Mouse (Mus musculus): ENCODE measurements around the gene Bex6. TPM values are rescaled to one million over a fixed set of nuclear protein-coding genes. Genes with fewer than 3 reads are reported as not detected.

Bex6 gene
- total RNA-seq, 1 experiment from 2014 or later: 95.7 TPM

Other genes with a start within 250 kb of the Bex6 start
- not detected in 2 replicates for gene Pigz, start 246.0 kb upstream of the Bex6 start, total RNA-seq (2017)
- gene 0610012G03Rik, start 231.3 kb upstream of the Bex6 start, total RNA-seq (2017): 13.5 and 14.6 TPM in 2 replicates
- gene Ncbp2, start 231.3 kb upstream of the Bex6 start, total RNA-seq (2017): 40.9 and 46.7 TPM in 2 replicates
- 11.8 and 26.7 TPM in 2 replicates for gene Senp5, start 176.5 kb upstream of the Bex6 start, total RNA-seq (2017)
- 52.7 and 64.7 TPM in 2 replicates for gene Pak2, start 100.5 kb upstream of the Bex6 start, total RNA-seq (2017)
- 52.3 and 61.7 TPM in 2 replicates for gene Pigx, start 80.1 kb upstream of the Bex6 start, total RNA-seq (2017)
- 22.2 and 28.6 TPM in 2 replicates for gene Cep19, start 80.0 kb upstream of the Bex6 start, total RNA-seq (2017)
- gene Nrros, start 14.2 kb upstream of the Bex6 start, total RNA-seq (2017): 84.7 and 98.7 TPM in 2 replicates
- 18.6 and 33.2 TPM in 2 replicates for gene Fbxo45, start 67.3 kb downstream of the Bex6 start, total RNA-seq (2017)
- gene Wdr53, start 67.4 kb downstream of the Bex6 start, total RNA-seq (2017): 14.7 and 17.1 TPM in 2 replicates
- not detected in 2 replicates for gene Smco1, start 91.6 kb downstream of the Bex6 start, total RNA-seq (2017)
- gene Rnf168, start 97.6 kb downstream of the Bex6 start, total RNA-seq (2017): 59.8 and 73.1 TPM in 2 replicates
- 33.5 and 47.5 TPM in 2 replicates for gene Ubxn7, start 152.4 kb downstream of the Bex6 start, total RNA-seq (2017)
- not detected in 2 replicates for gene Tm4sf19, start 220.7 kb downstream of the Bex6 start, total RNA-seq (2017)
- gene Tctex1d2, start 239.9 kb downstream of the Bex6 start, total RNA-seq (2017): 39.3 and 43.9 TPM in 2 replicates

Data from common myeloid progenitor, adult 5-6 weeks (primary cell).